Mouse (Mus musculus): ENCODE data around the gene Map4k2. TPM values are rescaled to one million over a fixed set of nuclear protein-coding genes. Genes with fewer than 3 reads are reported as not detected.

Gene Map4k2
- total and polyA plus RNA-seq, 3 experiments: 8.0 to 22.3 TPM; not detected in 1

DNA sequence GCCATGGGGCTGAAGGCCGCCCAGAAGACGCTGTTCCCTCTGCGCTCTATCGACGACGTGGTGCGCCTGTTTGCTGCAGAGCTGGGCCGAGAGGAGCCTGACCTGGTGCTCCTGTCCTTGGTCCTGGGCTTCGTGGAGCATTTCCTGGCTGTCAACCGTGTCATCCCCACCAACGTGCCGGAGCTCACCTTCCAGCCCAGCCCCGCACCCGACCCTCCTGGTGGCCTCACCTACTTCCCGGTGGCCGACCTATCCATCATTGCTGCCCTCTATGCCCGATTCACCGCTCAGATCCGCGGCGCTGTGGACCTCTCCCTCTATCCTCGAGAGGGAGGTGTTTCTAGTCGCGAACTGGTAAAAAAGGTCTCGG is 5.5 kb upstream of the Map4k2 start:
- H3K4me3 ChIP-seq (ENCODE audit: control insufficient read depth in 1 of 2, insufficient read depth in 1 of 2, low read depth in 2 of 2, low read length in 2 of 2): peak overlapping the region; percentile 57 to 72
- H3K79me2 ChIP-seq (ENCODE audit: control insufficient read depth, insufficient read depth, low read length, poor library complexity): peaks cover 14% of the 10 kb centered on the region
- H3K36me3 ChIP-seq (ENCODE audit: control insufficient read depth in 1 of 2, insufficient read depth in 2 of 2, low read length in 2 of 2): peaks cover 0 to 13% of the 10 kb centered on the region in 2 experiments; a peak in 2 of 4 replicates
- H3K4me1 ChIP-seq (ENCODE audit: control insufficient read depth in 1 of 2, insufficient read depth in 2 of 2, low read length in 2 of 2): peaks cover 3 to 18% of the 10 kb centered on the region in 2 experiments
- H3K27ac ChIP-seq (ENCODE audit: control insufficient read depth, low read depth, low read length): no peak overlapping the region
- no peaks in the 10 kb centered on the region for H3K9me3 ChIP-seq (replicated peaks; ENCODE audit: insufficient read depth, low read length)
- peak; percentile 51 for DNase-seq (ENCODE audit: low read depth, low spot score)
- no peaks in the 10 kb centered on the region for H3K27me3 ChIP-seq (ENCODE audit: control insufficient read depth in 1 of 2, insufficient read depth in 2 of 2, low read length in 2 of 2)
- H3K9ac ChIP-seq (ENCODE audit: control insufficient read depth, low read depth, low read length, poor library complexity, severe bottlenecking): peak overlapping the region; percentile 81
- TF ChIP-seq E2F4 (IDR thresholded peaks at IDR 0.05; ENCODE audit: borderline replicate concordance, low read depth, low read length) (no peak), MYC (IDR thresholded peaks at IDR 0.05; ENCODE audit: low read depth, low read length) (no peak), JUND (IDR thresholded peaks at IDR 0.05; ENCODE audit: low read depth, low read length) (no peak), BHLHE40 (IDR thresholded peaks at IDR 0.05; ENCODE audit: borderline replicate concordance, low read depth, low read length) (no peak), ETS1 (IDR thresholded peaks at IDR 0.05; ENCODE audit: low read depth, low read length) (no peak), TBP (IDR thresholded peaks at IDR 0.05; ENCODE audit: low read depth, low read length) (no peak), ZNF384 (IDR thresholded peaks at IDR 0.05; ENCODE audit: low read depth, low read length) (no peak), USF1 (IDR thresholded peaks at IDR 0.05; ENCODE audit: low read depth, low read length) (no peak), POLR2AphosphoS2 (IDR thresholded peaks at IDR 0.05; ENCODE audit: low read length) (no peak), MAZ (IDR thresholded peaks at IDR 0.05; ENCODE audit: low read depth, low read length) (no peak), TCF12 (IDR thresholded peaks at IDR 0.05; ENCODE audit: low read depth, low read length) (no peak), MAX (IDR thresholded peaks at IDR 0.05; ENCODE audit: low read length) (no peak), POLR2A (IDR thresholded peaks at IDR 0.05; ENCODE audit: control insufficient read depth in 1 of 2, insufficient read depth in 1 of 2, low read depth in 1 of 2, low read length in 2 of 2, poor library complexity in 1 of 2) (no peak), ZKSCAN1 (IDR thresholded peaks at IDR 0.05; ENCODE audit: low read depth, low read length) (no peak), GABPA (IDR thresholded peaks at IDR 0.05; ENCODE audit: low read depth, low read length) (no peak), ELF1 (IDR thresholded peaks at IDR 0.05; ENCODE audit: low read depth, low read length) (no peak)

DNA sequence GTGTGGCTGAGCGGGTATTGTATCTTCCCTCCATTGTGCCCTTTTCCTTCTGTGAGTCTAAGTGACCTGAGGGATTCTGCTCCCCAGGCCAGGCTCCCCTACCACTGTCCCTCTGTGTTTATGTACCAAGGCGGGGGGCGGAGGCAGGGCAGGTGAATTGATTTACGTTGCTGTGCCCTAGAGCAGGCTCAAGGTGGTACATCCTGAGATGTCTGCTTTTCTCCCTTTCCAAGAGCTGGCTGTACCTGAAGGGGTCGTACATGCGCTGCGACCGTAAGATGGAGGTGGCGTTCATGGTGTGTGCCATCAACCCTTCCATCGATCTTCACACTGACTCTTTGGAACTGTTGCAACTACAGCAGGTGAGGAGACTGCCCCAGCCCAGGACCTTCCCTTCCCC is 4.0 kb upstream of the Map4k2 start:
- Histone ChIP-seq H3K36me3 (ENCODE audit: control insufficient read depth in 1 of 2, insufficient read depth in 2 of 2, low read length in 2 of 2) (peaks cover 0 to 13% of the 10 kb centered on the region in 2 experiments; a peak in 2 of 4 replicates), H3K79me2 (ENCODE audit: control insufficient read depth, insufficient read depth, low read length, poor library complexity) (peaks cover 14% of the 10 kb centered on the region), H3K4me1 (ENCODE audit: control insufficient read depth in 1 of 2, insufficient read depth in 2 of 2, low read length in 2 of 2) (peaks cover 3 to 25% of the 10 kb centered on the region in 2 experiments), H3K4me3 (ENCODE audit: control insufficient read depth in 1 of 2, insufficient read depth in 1 of 2, low read depth in 2 of 2, low read length in 2 of 2) (no peak overlapping the region), H3K27ac (ENCODE audit: control insufficient read depth, low read depth, low read length) (no peak overlapping the region), H3K27me3 (ENCODE audit: control insufficient read depth in 1 of 2, insufficient read depth in 2 of 2, low read length in 2 of 2) (no peaks in the 10 kb centered on the region), H3K9ac (ENCODE audit: control insufficient read depth, low read depth, low read length, poor library complexity, severe bottlenecking) (no peak overlapping the region), H3K9me3 (replicated peaks; ENCODE audit: insufficient read depth, low read length) (no peaks in the 10 kb centered on the region)
- TF ChIP-seq JUND (IDR thresholded peaks at IDR 0.05; ENCODE audit: low read depth, low read length): no peak
- TF ChIP-seq KAT2A (conservative IDR thresholded peaks at IDR 0.05; ENCODE audit: low read depth, low read length): no peak
- no peak for TF ChIP-seq NELFE (IDR thresholded peaks at IDR 0.05; ENCODE audit: low read depth, low read length)
- no peak for TF ChIP-seq NRF1 (IDR thresholded peaks at IDR 0.05; ENCODE audit: insufficient read depth, low read depth, low read length, poor library complexity, severe bottlenecking)
- no peak for TF ChIP-seq SIN3A (IDR thresholded peaks at IDR 0.05; ENCODE audit: low read length)
- no peak for TF ChIP-seq ZC3H11A (IDR thresholded peaks at IDR 0.05; ENCODE audit: low read depth, low read length)
- TF ChIP-seq MYC (IDR thresholded peaks at IDR 0.05; ENCODE audit: low read depth, low read length): no peak
- DNase-seq (ENCODE audit: low read depth, low spot score): no peak
